Mouse (Mus musculus) neural tube, embryonic 11.5 days (tissue): Measurements from ENCODE around the gene Celsr1. TPM values are rescaled to one million over a fixed set of nuclear protein-coding genes. Genes with fewer than 3 reads are reported as not detected.
A peak's percentile ranks its signal among the peaks of the same experiment; 100 is the strongest.
"Not testable (repeated sequence)": the region's sequence is repeated elsewhere in the genome, so short reads cannot be mapped to it uniquely, and the experiment has no call there.

Source experiments
- ATAC-seq: fragments of 200-750 bp; cut with Nextera tagmentation; 2 replicates; pipeline ENCODE4 v1.8.0; 2017; ENCODE audit warnings: moderate number of reproducible peaks, mild to moderate bottlenecking, moderate TSS enrichment, moderate library complexity; ENCODE audit not compliant: insufficient read depth, low FRiP score, low TSS enrichment
- DNase-seq: peaks from one replicate; pipeline ENCODE4 v3.0.0-alpha.2; 2015; ENCODE audit warnings: low spot score
- H3K27ac ChIP-seq: fragments of 300-500 bp; sonication (generic); 2 replicates; pipeline ENCODE4 v1.5.1; 2014; ENCODE audit warnings: low read depth, mild to moderate bottlenecking, low read length
- H3K27me3 ChIP-seq: fragments of 300-500 bp; sonication (generic); 2 replicates; pipeline ENCODE4 v1.6.1; 2014; ENCODE audit warnings: mild to moderate bottlenecking, low read length, mixed read lengths; ENCODE audit not compliant: control insufficient read depth, insufficient read depth
- H3K36me3 ChIP-seq: fragments of 300-500 bp; sonication (generic); 2 replicates; pipeline ENCODE4 v1.6.1; 2014; ENCODE audit warnings: mild to moderate bottlenecking, low read length, moderate library complexity, mixed read lengths; ENCODE audit not compliant: control insufficient read depth, insufficient read depth
- H3K4me1 ChIP-seq: fragments of 300-500 bp; sonication (generic); 2 replicates; pipeline ENCODE4 v1.6.1; 2014; ENCODE audit warnings: low read length, mixed read lengths; ENCODE audit not compliant: control insufficient read depth, insufficient read depth
- H3K4me2 ChIP-seq: fragments of 300-500 bp; sonication (generic); 2 replicates; pipeline ENCODE4 v1.6.1; 2014; ENCODE audit warnings: low read depth, mild to moderate bottlenecking, moderate library complexity
- H3K4me3 ChIP-seq: fragments of 300-500 bp; sonication (generic); 2 replicates; pipeline ENCODE4 v1.5.1; 2014; ENCODE audit warnings: low read depth, low read length
- H3K9ac ChIP-seq: fragments of 300-500 bp; sonication (generic); 2 replicates; pipeline ENCODE4 v1.6.1; 2014; ENCODE audit warnings: mild to moderate bottlenecking, low read length
- H3K9me3 ChIP-seq: fragments of 300-500 bp; sonication (generic); 2 replicates; pipeline ENCODE4 v1.6.1; 2016; ENCODE audit warnings: low read length; ENCODE audit not compliant: control insufficient read depth
- WGBS: fragments of 180-500 bp; shearing (Covaris S2); extraction: QIAGEN DNeasy Blood & Tissue Kit; methylation state at CpG from one replicate; pipeline ENCODE4 v1.1.7; 2014; 5-methylcytosine and 5-hydroxymethylcytosine counted together
- polyA plus RNA-seq: library from polyadenylated mRNA; unstranded; fragments of >200 nt; fragmentation: Nextera tagmentation; extraction: Ambion mirVana; gene quantifications from 2 replicates; pipeline ENCODE4 v1.2.1, GENCODE M21; 2014

Celsr1 gene
- polyA plus RNA-seq, 1 experiment from 2014 or later, result 5.4 TPM

DNA sequence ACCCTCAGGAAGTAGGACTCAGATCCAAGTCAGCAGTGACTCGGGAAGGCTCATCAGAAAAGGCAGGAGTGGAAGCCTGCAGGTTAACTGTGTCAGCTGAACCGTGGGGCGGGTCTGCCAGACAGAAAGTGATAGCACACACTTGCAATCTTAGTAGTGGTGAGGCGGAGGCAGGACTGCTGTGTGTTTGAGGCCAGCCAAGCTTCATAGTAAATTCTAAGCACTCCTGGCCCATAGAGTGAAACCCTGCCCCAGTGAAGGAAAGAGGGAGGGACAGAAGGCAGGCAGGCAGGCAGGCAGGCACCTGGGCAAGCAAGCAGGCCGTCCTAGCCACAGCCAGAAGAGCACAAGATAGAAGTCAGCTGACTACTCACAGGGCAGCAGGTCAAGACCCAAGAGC lies 148.0 kb downstream of the Celsr1 start:
- DNase-seq, result no peak
- Histone ChIP-seq H3K27me3 (no peaks in the 10 kb centered on the region), H3K36me3 (peaks cover 8% of the 10 kb centered on the region), H3K9me3 (no peaks in the 10 kb centered on the region), H3K4me3 (no peak overlapping the region), H3K27ac (no peak overlapping the region), H3K4me1 (no peaks in the 10 kb centered on the region), H3K4me2 (no peak overlapping the region), H3K9ac (no peak overlapping the region)
- WGBS, result 87% methylated on average over 5 of the region's 5 CpGs
- no peak for ATAC-seq

DNA sequence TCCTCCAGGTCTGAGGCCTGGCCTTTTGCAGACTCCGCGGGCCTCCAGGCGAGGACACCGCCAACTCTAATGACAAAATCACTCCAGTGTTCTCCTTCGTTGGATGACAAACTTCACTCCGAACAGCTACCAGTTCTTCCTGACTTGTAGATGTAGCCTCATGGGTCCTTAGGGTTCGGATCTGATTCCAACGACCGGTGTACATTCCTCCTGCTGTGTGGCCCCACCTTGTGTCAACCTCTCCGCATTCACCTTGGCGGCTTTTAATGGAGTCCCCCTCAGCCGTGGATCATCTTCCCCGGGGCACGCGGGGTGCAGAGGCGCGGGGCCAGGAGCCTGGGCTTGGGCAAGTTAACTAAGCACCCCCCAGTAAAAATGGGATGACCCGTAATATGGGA lies 154.1 kb downstream of the Celsr1 start:
- Histone ChIP-seq H3K27me3 (no peaks in the 10 kb centered on the region), H3K4me3 (peak overlapping the region; percentile 50), H3K27ac (0 out of 2 replicates have a peak overlapping the region, but pooled peaks have one; percentile 36), H3K9me3 (no peaks in the 10 kb centered on the region), H3K4me2 (peak overlapping the region; percentile 79), H3K36me3 (peaks cover 9% of the 10 kb centered on the region), H3K4me1 (peaks cover 7% of the 10 kb centered on the region; the same call in 1 of the 2 replicates), H3K9ac (peak overlapping the region; percentile 75)
- 3% methylated on average over 18 of the region's 18 CpGs for WGBS
- DNase-seq (no peak), ATAC-seq (no peak; the same call in 1 of the 2 replicates)

DNA sequence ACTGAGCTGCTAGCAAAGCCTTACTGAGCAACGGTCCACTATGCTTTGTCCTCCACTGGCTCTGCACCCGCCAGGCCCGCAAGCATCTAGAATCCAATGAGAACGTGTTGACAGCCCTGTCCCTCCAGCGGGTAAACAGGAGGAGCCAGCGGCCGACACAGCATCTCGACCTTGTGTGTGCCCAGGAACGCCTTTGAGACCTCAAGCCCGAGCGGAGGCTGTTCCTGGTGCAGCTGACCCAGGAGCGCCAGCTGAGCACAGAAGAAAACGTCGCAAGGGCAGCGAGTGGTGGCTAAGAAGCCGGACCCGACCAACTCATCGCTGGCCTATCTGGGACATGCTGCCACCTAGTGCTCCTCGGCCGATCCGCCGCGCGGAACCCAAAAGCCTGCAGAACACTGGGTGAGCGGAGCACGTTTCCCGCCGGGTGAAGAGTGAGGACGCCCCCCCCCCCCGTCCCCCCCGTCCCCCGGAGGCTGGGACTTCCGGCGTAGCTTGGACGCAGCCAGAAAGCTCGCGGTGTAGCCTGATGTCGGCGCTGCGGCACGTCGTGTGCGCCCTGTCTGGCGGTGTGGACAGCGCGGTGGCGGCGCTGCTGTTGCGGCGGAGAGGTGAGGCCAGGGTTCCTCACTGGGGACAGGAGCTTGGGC lies 154.6 kb downstream of the Celsr1 start, which contains the start of gene Trmu:
Trmu (plus strand) TSS at position 465 of the 650 bp plus-strand sequence.
- Histone ChIP-seq H3K4me2 (peak within 1 kb of the TSS; percentile 79), H3K36me3 (peaks cover 9% of the 10 kb centered on the region), H3K27ac (peak within 1 kb of the TSS; percentile 74), H3K4me3 (peak within 1 kb of the TSS; percentile 50), H3K9me3 (no peaks in the 10 kb centered on the region), H3K27me3 (no peaks in the 10 kb centered on the region), H3K9ac (peak within 1 kb of the TSS; percentile 75), H3K4me1 (peaks cover 7% of the 10 kb centered on the region; the same call in 1 of the 2 replicates)
- under 1% methylated on average over 49 of the region's 50 CpGs for WGBS
- ATAC-seq (peak; percentile 97), DNase-seq (peak; percentile 96)

DNA sequence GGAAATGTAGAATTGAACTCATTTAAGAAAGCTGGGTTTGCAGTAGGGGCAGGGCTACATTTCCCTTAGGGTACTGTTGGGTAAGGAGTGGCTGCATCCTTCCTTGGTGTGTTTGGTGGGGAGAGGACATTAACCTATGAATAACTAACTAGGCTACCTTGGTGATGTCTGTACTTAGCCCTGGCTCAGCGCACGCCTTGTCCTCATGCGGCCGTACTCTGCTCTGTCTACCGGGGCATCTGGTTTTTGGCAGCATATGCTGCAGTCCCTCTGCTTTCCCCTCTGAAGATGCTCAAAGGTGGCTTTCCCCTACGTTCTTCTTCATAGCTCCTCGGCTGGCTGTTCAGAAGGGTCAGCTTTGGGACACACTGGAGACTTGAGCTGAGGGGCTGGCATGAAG lies 156.2 kb downstream of the Celsr1 start:
- peaks cover 7% of the 10 kb centered on the region; the same call in 1 of the 2 replicates for H3K4me1 ChIP-seq
- DNase-seq (no peak), ATAC-seq (no peak)
- no peaks in the 10 kb centered on the region for H3K27me3 ChIP-seq
- H3K4me2 ChIP-seq, result no peak overlapping the region
- no peak overlapping the region for H3K4me3 ChIP-seq
- H3K9me3 ChIP-seq, result no peaks in the 10 kb centered on the region
- H3K9ac ChIP-seq, result no peak overlapping the region
- no peak overlapping the region for H3K27ac ChIP-seq
- WGBS, result 91% methylated on average over 7 of the region's 7 CpGs
- peaks cover 7% of the 10 kb centered on the region for H3K36me3 ChIP-seq

DNA sequence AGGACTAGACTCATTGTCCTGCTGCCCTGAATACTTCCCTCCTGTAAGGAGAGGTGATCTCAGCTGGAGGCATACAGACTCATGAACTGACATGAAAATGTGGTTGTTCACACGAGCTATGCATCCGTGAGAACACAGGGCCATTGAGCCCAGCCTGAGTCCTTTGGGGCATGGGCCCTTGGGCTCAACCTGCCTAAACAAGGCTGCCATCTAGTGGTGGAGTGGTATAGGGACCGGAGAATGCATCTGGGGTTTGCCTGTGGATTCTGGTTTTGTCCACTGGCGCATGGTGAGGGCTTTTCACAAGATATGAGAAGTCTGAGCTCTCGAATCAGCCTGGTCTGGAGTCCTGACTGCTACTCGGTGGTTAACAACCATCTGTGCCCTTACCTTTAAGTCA lies 165.9 kb downstream of the Celsr1 start:
- WGBS, result 56% methylated on average over 6 of the region's 6 CpGs
- Histone ChIP-seq H3K27me3 (no peaks in the 10 kb centered on the region), H3K9ac (no peak overlapping the region), H3K27ac (no peak overlapping the region), H3K9me3 (no peaks in the 10 kb centered on the region), H3K4me2 (no peak overlapping the region), H3K36me3 (peaks cover 23% of the 10 kb centered on the region), H3K4me1 (no peaks in the 10 kb centered on the region), H3K4me3 (no peak overlapping the region)
- ATAC-seq, result no peak
- peak; percentile 61 for DNase-seq

DNA sequence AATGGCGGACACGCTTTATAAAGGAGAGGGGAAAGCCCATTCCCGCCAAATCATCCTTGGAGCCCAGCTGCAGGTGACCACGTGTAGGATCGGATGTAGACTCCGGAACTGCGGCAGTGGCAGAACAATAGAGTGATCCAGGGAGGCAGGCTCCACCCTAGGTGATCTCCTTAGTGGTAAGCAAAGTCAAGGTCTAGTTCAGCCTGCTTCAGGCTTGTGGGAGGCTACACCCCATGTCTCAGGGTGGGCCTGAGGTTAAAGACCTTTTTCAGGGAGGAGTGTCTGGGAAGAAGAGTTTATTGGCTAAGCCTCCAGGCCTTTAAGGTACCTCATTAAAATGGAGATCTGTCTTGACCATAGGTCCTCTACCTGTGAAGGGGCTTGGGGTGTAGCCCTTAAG lies 167.7 kb downstream of the Celsr1 start:
- not testable (repeated sequence) for H3K4me2 ChIP-seq, H3K27me3 ChIP-seq, H3K27ac ChIP-seq, H3K4me1 ChIP-seq, H3K9ac ChIP-seq, H3K4me3 ChIP-seq, ATAC-seq, DNase-seq, H3K9me3 ChIP-seq
- peaks cover 28% of the 10 kb centered on the region for H3K36me3 ChIP-seq
- 92% methylated on average over 7 of the region's 7 CpGs for WGBS

DNA sequence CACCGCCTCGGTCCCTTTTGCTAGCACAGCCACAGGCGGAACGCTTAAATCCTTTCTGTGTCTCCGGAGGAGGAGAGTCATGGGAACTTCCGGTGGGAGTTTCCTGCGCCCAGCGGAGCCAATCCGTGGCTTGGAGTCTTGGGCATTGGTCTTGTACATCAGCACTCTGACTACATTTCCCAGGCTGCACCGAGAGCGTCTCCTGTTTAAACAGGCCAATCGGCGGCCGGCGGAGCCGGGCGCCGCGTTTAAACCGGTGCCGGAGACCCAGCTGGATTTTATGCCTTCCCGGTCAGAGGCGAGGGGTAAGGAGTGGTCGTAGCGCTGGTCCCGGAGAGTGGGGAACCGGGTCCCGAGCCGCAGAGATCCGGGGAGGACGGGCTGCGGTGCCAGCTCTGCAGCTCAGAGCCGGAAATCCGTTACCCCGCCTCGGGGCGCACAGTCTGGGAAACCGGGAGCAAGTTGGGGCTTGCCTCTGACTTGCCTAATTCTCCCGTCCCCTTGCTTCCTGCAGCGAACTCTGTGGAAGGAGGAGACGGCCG lies 174.0 kb downstream of the Celsr1 start, which contains the start of gene Gtse1:
Gtse1 (plus strand) TSS at position 256 of the 542 bp plus-strand sequence.
- H3K9me3 ChIP-seq, result no peaks in the 10 kb centered on the region
- H3K4me3 ChIP-seq, result peak within 1 kb of the TSS; percentile 76
- no peaks in the 10 kb centered on the region for H3K27me3 ChIP-seq
- H3K36me3 ChIP-seq, result peaks cover 11% of the 10 kb centered on the region
- H3K27ac ChIP-seq, result peak within 1 kb of the TSS; percentile 47
- WGBS, result under 1% methylated on average over 42 of the region's 42 CpGs
- peaks cover 9% of the 10 kb centered on the region; the same call in 1 of the 2 replicates for H3K4me1 ChIP-seq
- H3K9ac ChIP-seq, result peak within 1 kb of the TSS; percentile 75
- peak within 1 kb of the TSS; percentile 68 for H3K4me2 ChIP-seq
- DNase-seq, result peak; percentile 94
- ATAC-seq, result peak; percentile 97

DNA sequence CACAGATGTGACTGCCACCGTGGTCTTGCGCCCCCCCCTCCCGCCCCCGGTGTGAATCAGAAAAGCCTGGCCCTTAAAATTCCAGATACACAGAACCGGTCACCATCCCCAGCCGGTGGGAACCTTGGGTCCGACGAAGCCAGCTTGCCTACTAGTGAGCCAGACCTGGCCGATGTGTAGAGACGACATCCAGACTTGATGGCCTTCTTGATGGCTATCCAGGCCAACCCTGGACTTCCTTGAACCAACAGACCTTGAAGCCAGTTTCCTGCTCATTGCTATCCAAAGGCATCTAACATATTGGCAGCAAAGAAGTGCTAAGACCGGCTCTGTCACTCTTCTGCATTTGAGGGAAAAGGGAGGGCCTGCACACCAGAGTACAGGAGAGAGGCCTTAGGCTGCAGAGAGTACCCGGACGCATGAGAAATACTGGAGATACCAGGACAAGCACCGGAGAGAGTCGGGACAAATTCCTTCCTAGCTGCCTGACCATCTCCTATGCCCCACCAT lies 174.5 kb downstream of the Celsr1 start:
- Histone ChIP-seq H3K4me3 (peak overlapping the region; percentile 76), H3K9ac (peak overlapping the region; percentile 75), H3K27me3 (no peaks in the 10 kb centered on the region), H3K4me2 (peak overlapping the region; percentile 68), H3K9me3 (no peaks in the 10 kb centered on the region), H3K36me3 (peaks cover 11% of the 10 kb centered on the region), H3K4me1 (peaks cover 9% of the 10 kb centered on the region; the same call in 1 of the 2 replicates), H3K27ac (peak overlapping the region; percentile 47)
- DNase-seq (no peak), ATAC-seq (peak; percentile 20; the same call in 1 of the 2 replicates)
- WGBS, result 12% methylated on average over 15 of the region's 15 CpGs
